Mouse (Mus musculus): ENCODE results near the gene P4ha3. TPM values are rescaled to one million over a fixed set of nuclear protein-coding genes. Genes with fewer than 3 reads are reported as not detected.

Gene P4ha3
- polyA plus RNA-seq, 1 experiment, result 9.3 TPM

GRCm38 (mm10) chr7:100309679-100310078, 24.4 kb downstream of the P4ha3 start:
- Histone ChIP-seq H3K36me3 (ENCODE audit: control insufficient read depth, insufficient read depth, low read length) (no peaks in the 10 kb centered on the region), H3K4me1 (replicated peaks; ENCODE audit: control insufficient read depth, insufficient read depth, low read length) (no peaks in the 10 kb centered on the region), H3K27ac (ENCODE audit: control insufficient read depth, insufficient read depth, low read length) (no peak overlapping the region), H3K27me3 (ENCODE audit: control insufficient read depth, insufficient read depth, low read length) (no peaks in the 10 kb centered on the region), H3K4me3 (ENCODE audit: control insufficient read depth, insufficient read depth, low read length) (no peak overlapping the region)
- WGBS, result 76% methylated on average over 6 of the region's 6 CpGs
- DNase-seq, result no peak
- TF ChIP-seq CTCF (IDR thresholded peaks at IDR 0.05; ENCODE audit: borderline replicate concordance, control insufficient read depth, extremely low read depth, insufficient read depth, low read length, poor library complexity), result no peak
- no peak for TF ChIP-seq POLR2A (IDR thresholded peaks at IDR 0.05; ENCODE audit: control insufficient read depth, extremely low read depth, insufficient read depth, low read length, poor library complexity)

DNA sequence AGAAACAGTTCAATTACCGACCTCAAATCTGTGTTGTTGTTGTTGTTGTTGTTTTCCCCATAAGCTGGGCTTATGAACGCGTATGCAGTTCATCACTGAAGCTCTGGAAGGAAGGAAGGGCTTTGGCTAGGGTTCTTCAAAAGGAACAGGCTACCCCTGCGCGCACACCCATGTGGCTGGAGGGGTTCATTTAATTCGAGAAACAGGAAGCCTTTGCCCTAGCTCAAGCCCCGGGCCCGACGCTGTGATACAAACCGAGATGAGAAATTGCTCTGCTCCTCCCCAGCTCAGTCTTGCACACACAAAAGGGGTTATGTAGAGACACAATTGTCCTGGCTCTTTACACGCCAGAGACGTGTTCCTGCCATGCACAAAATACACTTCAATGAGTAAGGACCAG, 25.0 kb downstream of the P4ha3 start:
- peak; percentile 62 for DNase-seq
- Histone ChIP-seq H3K36me3 (ENCODE audit: control insufficient read depth, insufficient read depth, low read length) (no peaks in the 10 kb centered on the region), H3K27me3 (ENCODE audit: control insufficient read depth, insufficient read depth, low read length) (no peaks in the 10 kb centered on the region), H3K27ac (ENCODE audit: control insufficient read depth, insufficient read depth, low read length) (no peak overlapping the region), H3K4me3 (ENCODE audit: control insufficient read depth, insufficient read depth, low read length) (no peak overlapping the region), H3K4me1 (replicated peaks; ENCODE audit: control insufficient read depth, insufficient read depth, low read length) (no peaks in the 10 kb centered on the region)
- WGBS, result 28% methylated on average over 12 of the region's 12 CpGs
- no peak for TF ChIP-seq POLR2A (IDR thresholded peaks at IDR 0.05; ENCODE audit: control insufficient read depth, extremely low read depth, insufficient read depth, low read length, poor library complexity)
- no peak for TF ChIP-seq CTCF (IDR thresholded peaks at IDR 0.05; ENCODE audit: borderline replicate concordance, control insufficient read depth, extremely low read depth, insufficient read depth, low read length, poor library complexity)

DNA sequence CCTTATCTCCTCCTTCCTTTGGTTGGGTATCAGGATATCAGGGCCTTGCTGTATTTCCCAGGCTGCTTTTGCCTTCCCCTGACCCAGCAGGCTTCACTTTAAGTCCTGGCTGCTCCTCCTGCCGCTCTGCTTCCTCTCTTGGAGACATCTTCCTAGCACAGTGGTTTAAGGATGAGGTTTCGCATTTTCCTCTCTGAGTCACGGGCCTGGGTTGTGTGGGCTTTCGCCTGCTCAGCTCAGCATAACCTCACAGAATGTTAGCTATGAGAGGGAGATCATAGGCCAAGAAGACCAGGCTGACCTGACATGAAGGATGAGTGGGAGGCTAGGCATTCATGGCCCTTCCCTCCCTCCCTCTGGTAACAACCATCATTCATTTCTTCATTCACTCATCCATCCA, 27.4 kb downstream of the P4ha3 start:
- no peak for DNase-seq
- TF ChIP-seq CTCF (IDR thresholded peaks at IDR 0.05; ENCODE audit: borderline replicate concordance, control insufficient read depth, extremely low read depth, insufficient read depth, low read length, poor library complexity) (no peak), POLR2A (IDR thresholded peaks at IDR 0.05; ENCODE audit: control insufficient read depth, extremely low read depth, insufficient read depth, low read length, poor library complexity) (no peak)
- no peak overlapping the region for H3K27ac ChIP-seq (ENCODE audit: control insufficient read depth, insufficient read depth, low read length)
- no peaks in the 10 kb centered on the region for H3K4me1 ChIP-seq (replicated peaks; ENCODE audit: control insufficient read depth, insufficient read depth, low read length)
- no peak overlapping the region for H3K4me3 ChIP-seq (ENCODE audit: control insufficient read depth, insufficient read depth, low read length)
- H3K36me3 ChIP-seq (ENCODE audit: control insufficient read depth, insufficient read depth, low read length), result no peaks in the 10 kb centered on the region
- no peaks in the 10 kb centered on the region for H3K27me3 ChIP-seq (ENCODE audit: control insufficient read depth, insufficient read depth, low read length)
- WGBS, result 73% methylated on average over 4 of the region's 4 CpGs

DNA sequence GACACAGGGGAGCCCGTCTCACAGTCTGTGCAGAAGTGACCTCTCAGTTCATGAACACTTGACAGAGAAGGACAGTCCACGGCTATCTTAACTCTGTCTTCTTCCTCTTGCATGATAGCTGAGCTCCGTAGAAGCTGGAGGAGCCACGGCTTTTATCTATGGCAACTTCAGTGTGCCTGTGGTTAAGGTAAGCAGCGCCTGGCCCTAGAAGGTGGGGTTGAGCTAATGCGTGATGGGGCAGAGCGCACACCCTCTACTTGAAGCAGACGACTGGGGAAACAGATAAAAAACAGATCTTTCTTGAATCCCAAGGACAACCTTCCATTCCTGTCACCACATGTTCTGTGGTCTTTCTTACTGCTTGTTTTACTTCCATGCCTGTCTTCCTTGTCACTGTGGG, 31.6 kb downstream of the P4ha3 start:
- TF ChIP-seq CTCF (IDR thresholded peaks at IDR 0.05; ENCODE audit: borderline replicate concordance, control insufficient read depth, extremely low read depth, insufficient read depth, low read length, poor library complexity), result no peak
- no peak for TF ChIP-seq POLR2A (IDR thresholded peaks at IDR 0.05; ENCODE audit: control insufficient read depth, extremely low read depth, insufficient read depth, low read length, poor library complexity)
- 88% methylated on average over 8 of the region's 8 CpGs for WGBS
- Histone ChIP-seq H3K27me3 (ENCODE audit: control insufficient read depth, insufficient read depth, low read length) (no peaks in the 10 kb centered on the region), H3K27ac (ENCODE audit: control insufficient read depth, insufficient read depth, low read length) (no peak overlapping the region), H3K4me1 (replicated peaks; ENCODE audit: control insufficient read depth, insufficient read depth, low read length) (no peaks in the 10 kb centered on the region), H3K36me3 (ENCODE audit: control insufficient read depth, insufficient read depth, low read length) (no peaks in the 10 kb centered on the region), H3K4me3 (ENCODE audit: control insufficient read depth, insufficient read depth, low read length) (no peak overlapping the region)
- no peak for DNase-seq

GRCm38 (mm10) chr7:100317534-100317933, 32.2 kb downstream of the P4ha3 start:
- H3K27me3 ChIP-seq (ENCODE audit: control insufficient read depth, insufficient read depth, low read length), result no peaks in the 10 kb centered on the region
- no peak for DNase-seq
- no peaks in the 10 kb centered on the region for H3K36me3 ChIP-seq (ENCODE audit: control insufficient read depth, insufficient read depth, low read length)
- WGBS, result 98% methylated on average over 5 of the region's 5 CpGs
- TF ChIP-seq CTCF (IDR thresholded peaks at IDR 0.05; ENCODE audit: borderline replicate concordance, control insufficient read depth, extremely low read depth, insufficient read depth, low read length, poor library complexity) (no peak), POLR2A (IDR thresholded peaks at IDR 0.05; ENCODE audit: control insufficient read depth, extremely low read depth, insufficient read depth, low read length, poor library complexity) (no peak)
- no peak overlapping the region for H3K27ac ChIP-seq (ENCODE audit: control insufficient read depth, insufficient read depth, low read length)
- H3K4me3 ChIP-seq (ENCODE audit: control insufficient read depth, insufficient read depth, low read length), result no peak overlapping the region
- no peaks in the 10 kb centered on the region for H3K4me1 ChIP-seq (replicated peaks; ENCODE audit: control insufficient read depth, insufficient read depth, low read length)

- no peak for DNase-seq
- no peaks in the 10 kb centered on the region for H3K27me3 ChIP-seq (ENCODE audit: control insufficient read depth, insufficient read depth, low read length)
Measured at GRCm38 (mm10) chr7:100323721-100324120, 38.4 kb downstream of the P4ha3 start.

GRCm38 (mm10) chr7:100325482-100325881, 40.2 kb downstream of the P4ha3 start:
- peak; percentile 56; the same call in 1 of the 2 replicates for TF ChIP-seq CTCF (IDR thresholded peaks at IDR 0.05; ENCODE audit: borderline replicate concordance, control insufficient read depth, extremely low read depth, insufficient read depth, low read length, poor library complexity)
- no peak for TF ChIP-seq POLR2A (IDR thresholded peaks at IDR 0.05; ENCODE audit: control insufficient read depth, extremely low read depth, insufficient read depth, low read length, poor library complexity)
- H3K4me3 ChIP-seq (ENCODE audit: control insufficient read depth, insufficient read depth, low read length), result no peak overlapping the region
- H3K36me3 ChIP-seq (ENCODE audit: control insufficient read depth, insufficient read depth, low read length), result no peaks in the 10 kb centered on the region
- no peaks in the 10 kb centered on the region for H3K27me3 ChIP-seq (ENCODE audit: control insufficient read depth, insufficient read depth, low read length)
- no peak overlapping the region for H3K27ac ChIP-seq (ENCODE audit: control insufficient read depth, insufficient read depth, low read length)
- peak; percentile 36 for DNase-seq
- no peaks in the 10 kb centered on the region for H3K4me1 ChIP-seq (replicated peaks; ENCODE audit: control insufficient read depth, insufficient read depth, low read length)
- 85% methylated on average over 6 of the region's 6 CpGs for WGBS

More at GRCm38 (mm10) chr7:100323721-100324120, 38.4 kb downstream of the P4ha3 start:
- no peaks in the 10 kb centered on the region for H3K36me3 ChIP-seq (ENCODE audit: control insufficient read depth, insufficient read depth, low read length)
- H3K4me1 ChIP-seq (replicated peaks; ENCODE audit: control insufficient read depth, insufficient read depth, low read length), result no peaks in the 10 kb centered on the region
- WGBS, result 86% methylated on average over 3 of the region's 3 CpGs
- H3K27ac ChIP-seq (ENCODE audit: control insufficient read depth, insufficient read depth, low read length), result no peak overlapping the region
- TF ChIP-seq POLR2A (IDR thresholded peaks at IDR 0.05; ENCODE audit: control insufficient read depth, extremely low read depth, insufficient read depth, low read length, poor library complexity), result no peak
- no peak for TF ChIP-seq CTCF (IDR thresholded peaks at IDR 0.05; ENCODE audit: borderline replicate concordance, control insufficient read depth, extremely low read depth, insufficient read depth, low read length, poor library complexity)
- H3K4me3 ChIP-seq (ENCODE audit: control insufficient read depth, insufficient read depth, low read length), result no peak overlapping the region
